Comparison of ENCODE assay signal across 9 mouse cellular contexts in the genomic region with DNA sequence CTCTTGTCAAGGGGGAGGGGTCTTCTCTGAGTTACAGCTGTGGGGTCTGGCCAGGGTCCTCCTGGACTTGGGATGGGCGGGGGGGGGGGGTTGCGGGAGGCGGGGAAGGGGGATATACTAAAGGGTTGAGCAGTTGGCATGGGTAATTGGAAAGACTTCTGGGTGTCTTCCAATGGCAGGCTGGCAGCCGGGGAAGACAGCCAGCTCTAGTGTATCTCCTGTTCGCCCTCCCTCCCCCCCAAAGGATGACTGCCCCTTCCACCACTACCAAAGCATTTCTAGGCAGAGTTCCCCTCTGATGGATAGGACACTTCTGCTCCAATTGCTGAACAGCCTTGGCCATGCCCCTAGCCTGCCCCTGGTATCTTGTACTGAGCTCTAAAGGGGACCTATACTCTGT. TPM values are rescaled to one million over a fixed set of nuclear protein-coding genes. Genes with fewer than 3 reads are reported as not detected.
DNase-seq lines count a peak whose midpoint lies in the region; ATAC-seq lines count a peak whose summit lies in the region.
"Had no signal": no experiment of that assay in that cellular context is flagged by ENCODE, and none has a peak within 500 bp of the region (broad histone marks: within the 10 kb centered on the region; RNA-seq: fewer than 3 reads in every experiment).

No protein-coding gene starts in this region.

- H3K4me3 ChIP-seq in liver, embryonic 11.5 days (ENCODE audit: low read depth, low read length) = peak overlapping the region; percentile 91
- peak overlapping the region; percentile 96 for H3K4me3 ChIP-seq in limb, embryonic 10.5 days
- peak overlapping the region; percentile 60 for H3K4me3 ChIP-seq in neural tube, embryonic 15.5 days (replicated peaks)

- no peaks in the 10 kb centered on the region for H3K27me3 ChIP-seq in liver, embryonic 11.5 days (replicated peaks; ENCODE audit: control insufficient read depth, insufficient read depth, low read length)
- H3K27me3 ChIP-seq in limb, embryonic 10.5 days (ENCODE audit: low read depth, poor library complexity, severe bottlenecking) = no peaks in the 10 kb centered on the region
- peaks cover 30% of the 10 kb centered on the region for H3K27me3 ChIP-seq in neural tube, embryonic 15.5 days (replicated peaks)

- H3K4me1 ChIP-seq in liver, embryonic 11.5 days (replicated peaks; ENCODE audit: control insufficient read depth, insufficient read depth, low read length) = peaks cover 50% of the 10 kb centered on the region
- peaks cover 69% of the 10 kb centered on the region for H3K4me1 ChIP-seq in limb, embryonic 10.5 days
- H3K4me1 ChIP-seq in neural tube, embryonic 15.5 days = peaks cover 35% of the 10 kb centered on the region

- WGBS in liver, embryonic 11.5 days = 58% methylated on average over 5 of the region's 5 CpGs
- 25% methylated on average over 4 of the region's 5 CpGs for WGBS in limb, embryonic 10.5 days
- 10% methylated on average over 4 of the region's 5 CpGs for WGBS in neural tube, embryonic 15.5 days

- peak overlapping the region; percentile 11; the same call in 1 of the 2 replicates for H3K27ac ChIP-seq in liver, embryonic 11.5 days (ENCODE audit: low read depth, low read length)
- peak overlapping the region; percentile 99 for H3K27ac ChIP-seq in limb, embryonic 10.5 days
- H3K27ac ChIP-seq in neural tube, embryonic 15.5 days (replicated peaks) = peak overlapping the region; percentile 67; the same call in 1 of the 2 replicates

- H3K9ac ChIP-seq in liver, embryonic 11.5 days (ENCODE audit: low read depth, low read length) = peak overlapping the region; percentile 90
- no peak overlapping the region for H3K9ac ChIP-seq in neural tube, embryonic 15.5 days (replicated peaks)

- ATAC-seq in liver, embryonic 11.5 days (replicated peaks; ENCODE audit: low FRiP score) = no peak
- ATAC-seq in neural tube, embryonic 15.5 days (ENCODE audit: low FRiP score) = peak; percentile 10; the same call in 1 of the 2 replicates

- no peaks in the 10 kb centered on the region for H3K9me3 ChIP-seq in liver, embryonic 11.5 days (ENCODE audit: control insufficient read depth, low read length)
- no peaks in the 10 kb centered on the region for H3K9me3 ChIP-seq in limb, embryonic 10.5 days (replicated peaks)
- H3K9me3 ChIP-seq in neural tube, embryonic 15.5 days (replicated peaks) = no peaks in the 10 kb centered on the region

- no peaks in the 10 kb centered on the region; the same call in 1 of the 2 replicates for H3K36me3 ChIP-seq in liver, embryonic 11.5 days (ENCODE audit: control insufficient read depth, insufficient read depth, low read length)
- H3K36me3 ChIP-seq in limb, embryonic 10.5 days = peaks cover 24% of the 10 kb centered on the region
- no peaks in the 10 kb centered on the region for H3K36me3 ChIP-seq in neural tube, embryonic 15.5 days

- no peak for DNase-seq in liver, embryonic 11.5 days (ENCODE audit: low spot score)
- no peak for DNase-seq in liver
- peak; percentile 39 for DNase-seq in gastrocnemius, postnatal 10 days
- no peak for DNase-seq in limb, embryonic 10.5 days (ENCODE audit: low spot score)
- no peak for DNase-seq in layer of hippocampus, postnatal 14 days (ENCODE audit: low spot score in 2 of 2)
- no peak for DNase-seq in right cerebral cortex, postnatal 25 days
- no peak for DNase-seq in right cerebral cortex, postnatal 4 days

- H3K4me2 ChIP-seq in liver, embryonic 11.5 days = peak overlapping the region; percentile 98
- H3K4me2 ChIP-seq in neural tube, embryonic 15.5 days = peak overlapping the region; percentile 99

RNA-seq across cellular contexts. Expression of a gene that starts 1.4 kb away (rescaled TPM):
- 5.1 and 6.8 TPM in 2 replicates for polyA plus RNA-seq in liver, embryonic 11.5 days (2014; fragmentation: Nextera tagmentation; extraction: Ambion mirVana)
- 10 to 100 TPM; 61.2 to 65.0 TPM for total RNA-seq in gastrocnemius, postnatal 10 days (2021)
- 7.7 and 10.1 TPM in 2 replicates for polyA plus RNA-seq in limb, embryonic 10.5 days (2016; fragmentation: Nextera tagmentation; extraction: Ambion mirVana)
- polyA plus RNA-seq in neural tube, embryonic 15.5 days (2015; fragmentation: Nextera tagmentation; extraction: Ambion mirVana) = 1.8 and 3.3 TPM in 2 replicates
- total RNA-seq in layer of hippocampus, postnatal 14 days (2021) = 1 to 10 TPM; 4.5 to 4.9 TPM

RNA-seq across cellular contexts. Expression of a gene that starts 8.5 kb away (rescaled TPM):
- 73.3 and 80.5 TPM in 2 replicates for polyA plus RNA-seq in liver, embryonic 11.5 days (2014; fragmentation: Nextera tagmentation; extraction: Ambion mirVana)
- 10 to 100 TPM; 21.7 to 25.4 TPM for total RNA-seq in gastrocnemius, postnatal 10 days (2021)
- 73.9 and 77.2 TPM in 2 replicates for polyA plus RNA-seq in limb, embryonic 10.5 days (2016; fragmentation: Nextera tagmentation; extraction: Ambion mirVana)
- polyA plus RNA-seq in neural tube, embryonic 15.5 days (2015; fragmentation: Nextera tagmentation; extraction: Ambion mirVana) = 41.4 and 47.8 TPM in 2 replicates
- total RNA-seq in layer of hippocampus, postnatal 14 days (2021) = 10 to 100 TPM; 15.5 to 17.5 TPM

RNA-seq across cellular contexts. Expression of a gene that starts 12.7 kb away (rescaled TPM):
- polyA plus RNA-seq in liver, embryonic 11.5 days (2014; fragmentation: Nextera tagmentation; extraction: Ambion mirVana) = 172 and 182 TPM in 2 replicates
- 10 to 100 TPM; 24.2 to 25.2 TPM for total RNA-seq in gastrocnemius, postnatal 10 days (2021)
- polyA plus RNA-seq in limb, embryonic 10.5 days (2016; fragmentation: Nextera tagmentation; extraction: Ambion mirVana) = 270 and 284 TPM in 2 replicates
- 88.4 and 105 TPM in 2 replicates for polyA plus RNA-seq in neural tube, embryonic 15.5 days (2015; fragmentation: Nextera tagmentation; extraction: Ambion mirVana)
- 10 to 100 TPM; 33.2 to 35.7 TPM for total RNA-seq in layer of hippocampus, postnatal 14 days (2021)

RNA-seq across cellular contexts. Expression of a gene that starts 39.7 kb away (rescaled TPM):
- 58.2 and 63.3 TPM in 2 replicates for polyA plus RNA-seq in liver, embryonic 11.5 days (2014; fragmentation: Nextera tagmentation; extraction: Ambion mirVana)
- 10 to 100 TPM in 1 of 2 experiments, 1 to 10 TPM in 1; 9.0 to 14.5 TPM for total RNA-seq in gastrocnemius, postnatal 10 days (2021)
- 22.7 and 22.8 TPM in 2 replicates for polyA plus RNA-seq in limb, embryonic 10.5 days (2016; fragmentation: Nextera tagmentation; extraction: Ambion mirVana)
- polyA plus RNA-seq in neural tube, embryonic 15.5 days (2015; fragmentation: Nextera tagmentation; extraction: Ambion mirVana) = 20.6 and 24.9 TPM in 2 replicates
- total RNA-seq in layer of hippocampus, postnatal 14 days (2021) = 10 to 100 TPM; 37.3 to 41.2 TPM

RNA-seq across cellular contexts. Expression of a gene that starts 45.3 kb away (rescaled TPM):
- 0.16 and 0.21 TPM in 2 replicates for polyA plus RNA-seq in liver, embryonic 11.5 days (2014; fragmentation: Nextera tagmentation; extraction: Ambion mirVana)
- total RNA-seq in gastrocnemius, postnatal 10 days (2021) = 1 to 10 TPM; 2.8 to 2.9 TPM
- polyA plus RNA-seq in limb, embryonic 10.5 days (2016; fragmentation: Nextera tagmentation; extraction: Ambion mirVana) = 0.04 and 0.13 TPM in 2 replicates
- polyA plus RNA-seq in neural tube, embryonic 15.5 days (2015; fragmentation: Nextera tagmentation; extraction: Ambion mirVana) = 4.7 and 6.8 TPM in 2 replicates
- total RNA-seq in layer of hippocampus, postnatal 14 days (2021) = 10 to 100 TPM; 33.0 to 41.2 TPM
- total RNA-seq: neutrophil, adult 5-6 weeks had no signal

Comparison
In these comparisons a context has a peak if more than half of its experiments do, and no peak if none do; other contexts are left out.
1. H3K27ac ChIP-seq: peak in every context shown above with its lines; median percentile 99 in limb, embryonic 10.5 days; 67 in neural tube, embryonic 15.5 days; 11 in liver, embryonic 11.5 days.